Mouse (Mus musculus): ENCODE data around the gene Trim2. TPM values are rescaled to one million over a fixed set of nuclear protein-coding genes. Genes with fewer than 3 reads are reported as not detected.

The Trim2 gene
- polyA plus RNA-seq, 1 experiment: 2.4 TPM

- Histone ChIP-seq H3K27me3 (ENCODE audit: control insufficient read depth, insufficient read depth, insufficient read length) (no peaks in the 10 kb centered on the region), H3K79me3 (ENCODE audit: low read depth) (no peaks in the 10 kb centered on the region), H3K4me3 (ENCODE audit: insufficient read depth, poor library complexity, severe bottlenecking) (no peak overlapping the region), H3K79me2 (ENCODE audit: control insufficient read depth, insufficient read depth) (no peaks in the 10 kb centered on the region), H3ac (ENCODE audit: control insufficient read depth, insufficient read length, low read depth) (no peak overlapping the region), H3K36me3 (ENCODE audit: control insufficient read depth, insufficient read depth) (no peaks in the 10 kb centered on the region)
- TF ChIP-seq FOSL1 (IDR thresholded peaks at IDR 0.05; ENCODE audit: insufficient read depth, low read length, poor library complexity, severe bottlenecking) (no peak), USF1 (IDR thresholded peaks at IDR 0.05; ENCODE audit: low read depth) (no peak), CEBPB (IDR thresholded peaks at IDR 0.05; ENCODE audit: low read depth) (no peak), MAX (IDR thresholded peaks at IDR 0.05) (no peak), MYOD1 (IDR thresholded peaks at IDR 0.05; ENCODE audit: control insufficient read depth, insufficient read length, low read depth) (no peak), MYOG (IDR thresholded peaks at IDR 0.05; ENCODE audit: control insufficient read depth, extremely low read depth, insufficient read length) (no peak), CTCF (IDR thresholded peaks at IDR 0.05; ENCODE audit: control insufficient read depth, insufficient read depth, insufficient read length) (no peak)
These were observed 140.6 kb downstream of the Trim2 start for GRCm38 (mm10) chr3:84166073-84166472.

- no peak overlapping the region for H3ac ChIP-seq (ENCODE audit: control insufficient read depth, insufficient read length, low read depth)
- no peaks in the 10 kb centered on the region for H3K79me2 ChIP-seq (ENCODE audit: control insufficient read depth, insufficient read depth)
- no peak overlapping the region for H3K4me3 ChIP-seq (ENCODE audit: insufficient read depth, poor library complexity, severe bottlenecking)
- H3K79me3 ChIP-seq (ENCODE audit: low read depth): no peaks in the 10 kb centered on the region
- no peaks in the 10 kb centered on the region for H3K36me3 ChIP-seq (ENCODE audit: control insufficient read depth, insufficient read depth)
- TF ChIP-seq MAX (IDR thresholded peaks at IDR 0.05): no peak
- TF ChIP-seq MYOG (IDR thresholded peaks at IDR 0.05; ENCODE audit: control insufficient read depth, extremely low read depth, insufficient read length): no peak
- no peak for TF ChIP-seq FOSL1 (IDR thresholded peaks at IDR 0.05; ENCODE audit: insufficient read depth, low read length, poor library complexity, severe bottlenecking)
- no peak for TF ChIP-seq MYOD1 (IDR thresholded peaks at IDR 0.05; ENCODE audit: control insufficient read depth, insufficient read length, low read depth)
- no peak for TF ChIP-seq CTCF (IDR thresholded peaks at IDR 0.05; ENCODE audit: control insufficient read depth, insufficient read depth, insufficient read length)
- no peak for TF ChIP-seq CEBPB (IDR thresholded peaks at IDR 0.05; ENCODE audit: low read depth)
- no peak for TF ChIP-seq USF1 (IDR thresholded peaks at IDR 0.05; ENCODE audit: low read depth)
- H3K27me3 ChIP-seq (ENCODE audit: control insufficient read depth, insufficient read depth, insufficient read length): no peaks in the 10 kb centered on the region
These were observed 141.3 kb downstream of the Trim2 start for GRCm38 (mm10) chr3:84165391-84165790.

GRCm38 (mm10) chr3:84157559-84158350, 148.9 kb downstream of the Trim2 start:
- TF ChIP-seq FOSL1 (IDR thresholded peaks at IDR 0.05; ENCODE audit: insufficient read depth, low read length, poor library complexity, severe bottlenecking) (no peak), USF1 (IDR thresholded peaks at IDR 0.05; ENCODE audit: low read depth) (no peak), CEBPB (IDR thresholded peaks at IDR 0.05; ENCODE audit: low read depth) (no peak), MYOD1 (IDR thresholded peaks at IDR 0.05; ENCODE audit: control insufficient read depth, insufficient read length, low read depth) (no peak), MAX (IDR thresholded peaks at IDR 0.05) (no peak), MYOG (IDR thresholded peaks at IDR 0.05; ENCODE audit: control insufficient read depth, extremely low read depth, insufficient read length) (no peak), CTCF (IDR thresholded peaks at IDR 0.05; ENCODE audit: control insufficient read depth, insufficient read depth, insufficient read length) (no peak)
- no peaks in the 10 kb centered on the region for H3K27me3 ChIP-seq (ENCODE audit: control insufficient read depth, insufficient read depth, insufficient read length)
- H3K79me2 ChIP-seq (ENCODE audit: control insufficient read depth, insufficient read depth): no peaks in the 10 kb centered on the region
- H3K4me3 ChIP-seq (ENCODE audit: insufficient read depth, poor library complexity, severe bottlenecking): no peak overlapping the region
- H3ac ChIP-seq (ENCODE audit: control insufficient read depth, insufficient read length, low read depth): no peak overlapping the region
- no peaks in the 10 kb centered on the region for H3K79me3 ChIP-seq (ENCODE audit: low read depth)
- no peaks in the 10 kb centered on the region for H3K36me3 ChIP-seq (ENCODE audit: control insufficient read depth, insufficient read depth)

GRCm38 (mm10) chr3:84157011-84157410, 149.7 kb downstream of the Trim2 start:
- Histone ChIP-seq H3K79me3 (ENCODE audit: low read depth) (no peaks in the 10 kb centered on the region), H3K79me2 (ENCODE audit: control insufficient read depth, insufficient read depth) (no peaks in the 10 kb centered on the region), H3K36me3 (ENCODE audit: control insufficient read depth, insufficient read depth) (no peaks in the 10 kb centered on the region), H3K27me3 (ENCODE audit: control insufficient read depth, insufficient read depth, insufficient read length) (no peaks in the 10 kb centered on the region), H3ac (ENCODE audit: control insufficient read depth, insufficient read length, low read depth) (no peak overlapping the region), H3K4me3 (ENCODE audit: insufficient read depth, poor library complexity, severe bottlenecking) (no peak overlapping the region)
- TF ChIP-seq MAX (IDR thresholded peaks at IDR 0.05): no peak
- no peak for TF ChIP-seq CEBPB (IDR thresholded peaks at IDR 0.05; ENCODE audit: low read depth)
- no peak for TF ChIP-seq MYOD1 (IDR thresholded peaks at IDR 0.05; ENCODE audit: control insufficient read depth, insufficient read length, low read depth)
- no peak for TF ChIP-seq USF1 (IDR thresholded peaks at IDR 0.05; ENCODE audit: low read depth)
- TF ChIP-seq MYOG (IDR thresholded peaks at IDR 0.05; ENCODE audit: control insufficient read depth, extremely low read depth, insufficient read length): no peak
- no peak for TF ChIP-seq FOSL1 (IDR thresholded peaks at IDR 0.05; ENCODE audit: insufficient read depth, low read length, poor library complexity, severe bottlenecking)
- TF ChIP-seq CTCF (IDR thresholded peaks at IDR 0.05; ENCODE audit: control insufficient read depth, insufficient read depth, insufficient read length): no peak

- Histone ChIP-seq H3K36me3 (ENCODE audit: control insufficient read depth, insufficient read depth) (no peaks in the 10 kb centered on the region), H3K4me3 (ENCODE audit: insufficient read depth, poor library complexity, severe bottlenecking) (no peak overlapping the region), H3K27me3 (ENCODE audit: control insufficient read depth, insufficient read depth, insufficient read length) (no peaks in the 10 kb centered on the region), H3ac (ENCODE audit: control insufficient read depth, insufficient read length, low read depth) (no peak overlapping the region), H3K79me3 (ENCODE audit: low read depth) (no peaks in the 10 kb centered on the region), H3K79me2 (ENCODE audit: control insufficient read depth, insufficient read depth) (no peaks in the 10 kb centered on the region)
- TF ChIP-seq MAX (IDR thresholded peaks at IDR 0.05) (no peak), USF1 (IDR thresholded peaks at IDR 0.05; ENCODE audit: low read depth) (no peak), FOSL1 (IDR thresholded peaks at IDR 0.05; ENCODE audit: insufficient read depth, low read length, poor library complexity, severe bottlenecking) (no peak), MYOD1 (IDR thresholded peaks at IDR 0.05; ENCODE audit: control insufficient read depth, insufficient read length, low read depth) (no peak), CEBPB (IDR thresholded peaks at IDR 0.05; ENCODE audit: low read depth) (no peak), MYOG (IDR thresholded peaks at IDR 0.05; ENCODE audit: control insufficient read depth, extremely low read depth, insufficient read length) (no peak), CTCF (IDR thresholded peaks at IDR 0.05; ENCODE audit: control insufficient read depth, insufficient read depth, insufficient read length) (no peak)
These were observed 150.6 kb downstream of the Trim2 start for GRCm38 (mm10) chr3:84156105-84156504.

All from C2C12 (cell line).